Mouse (Mus musculus) heart, embryonic 13.5 days (tissue): ENCODE results near the gene Smagp. TPM values are rescaled to one million over a fixed set of nuclear protein-coding genes. Genes with fewer than 3 reads are reported as not detected.
"Not testable (repeated sequence)": the region's sequence is repeated elsewhere in the genome, so short reads cannot be mapped to it uniquely, and the experiment has no call there.

Experiments
- ATAC-seq: fragments of 200-750 bp; cut with Nextera tagmentation; 2 replicates; pipeline ENCODE4 v1.8.0; 2017; ENCODE audit warnings: moderate TSS enrichment; ENCODE audit not compliant: insufficient number of reproducible peaks, low FRiP score, low TSS enrichment; ENCODE audit errors: extremely low read depth
- H3K27ac ChIP-seq: fragments of 300-500 bp; sonication (generic); replicated peaks from 2 replicates; pipeline ENCODE4 v1.5.1; 2015; ENCODE audit warnings: moderate library complexity, mild to moderate bottlenecking, inconsistent platforms
- H3K27me3 ChIP-seq: fragments of 300-500 bp; sonication (generic); replicated peaks from 2 replicates; pipeline ENCODE4 v1.6.1; 2015; ENCODE audit warnings: mild to moderate bottlenecking, inconsistent platforms
- H3K36me3 ChIP-seq: fragments of 300-500 bp; sonication (generic); 2 replicates; pipeline ENCODE4 v1.6.1; 2015; ENCODE audit warnings: mild to moderate bottlenecking, inconsistent platforms
- H3K4me1 ChIP-seq: fragments of 300-500 bp; sonication (generic); 2 replicates; pipeline ENCODE4 v1.6.1; 2015; ENCODE audit warnings: inconsistent platforms
- H3K4me2 ChIP-seq: fragments of 300-500 bp; sonication (generic); 2 replicates; pipeline ENCODE4 v1.6.1; 2015; ENCODE audit warnings: inconsistent platforms, mild to moderate bottlenecking, moderate library complexity
- H3K4me3 ChIP-seq: fragments of 300-500 bp; sonication (generic); 2 replicates; pipeline ENCODE4 v1.5.1; 2015; ENCODE audit warnings: moderate library complexity, mild to moderate bottlenecking, inconsistent platforms
- H3K9ac ChIP-seq: fragments of 300-500 bp; sonication (generic); 2 replicates; pipeline ENCODE4 v1.6.1; 2015; ENCODE audit warnings: inconsistent platforms, mild to moderate bottlenecking, moderate library complexity
- H3K9me3 ChIP-seq: fragments of 300-500 bp; sonication (generic); 2 replicates; pipeline ENCODE4 v1.6.1; 2016; ENCODE audit warnings: inconsistent platforms
- WGBS: fragments of 180-500 bp; shearing (Covaris S2); methylation state at CpG from one replicate; pipeline ENCODE4 v1.1.7; 2015; ENCODE audit warnings: mixed read lengths; 5-methylcytosine and 5-hydroxymethylcytosine counted together
- polyA plus RNA-seq: library from polyadenylated mRNA; unstranded; fragments of >200 nt; fragmentation: Nextera tagmentation; extraction: Ambion mirVana; gene quantifications from 2 replicates; pipeline ENCODE4 v1.2.1, GENCODE M21; 2015

The Smagp gene
- polyA plus RNA-seq, 1 experiment from 2014 or later, result 16.0 TPM

DNA sequence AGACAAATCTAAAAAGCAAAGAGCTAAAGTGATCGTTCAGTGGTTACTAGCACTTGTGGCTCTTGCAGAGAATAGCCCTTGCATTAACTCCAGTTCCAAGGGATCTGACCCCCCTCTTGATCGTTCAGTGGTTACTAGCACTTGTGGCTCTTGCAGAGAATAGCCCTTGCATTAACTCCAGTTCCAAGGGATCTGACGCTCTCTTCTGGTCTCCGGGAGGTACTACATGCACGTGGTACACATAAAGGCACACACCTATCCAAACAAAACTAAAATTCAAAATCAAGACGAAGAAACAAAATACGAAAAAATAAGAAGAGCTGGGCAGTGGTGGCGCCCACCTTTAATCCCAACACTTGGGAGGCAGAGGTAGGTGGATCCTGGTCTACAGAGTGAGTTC lies 30.1 kb downstream of the Smagp start:
- H3K9ac ChIP-seq, H3K4me3 ChIP-seq, ATAC-seq, H3K27ac ChIP-seq, H3K9me3 ChIP-seq, H3K4me1 ChIP-seq, H3K36me3 ChIP-seq, H3K4me2 ChIP-seq: not testable (repeated sequence)
- H3K27me3 ChIP-seq, result peaks cover 34% of the 10 kb centered on the region
- 80% methylated on average over 8 of the region's 8 CpGs for WGBS

DNA sequence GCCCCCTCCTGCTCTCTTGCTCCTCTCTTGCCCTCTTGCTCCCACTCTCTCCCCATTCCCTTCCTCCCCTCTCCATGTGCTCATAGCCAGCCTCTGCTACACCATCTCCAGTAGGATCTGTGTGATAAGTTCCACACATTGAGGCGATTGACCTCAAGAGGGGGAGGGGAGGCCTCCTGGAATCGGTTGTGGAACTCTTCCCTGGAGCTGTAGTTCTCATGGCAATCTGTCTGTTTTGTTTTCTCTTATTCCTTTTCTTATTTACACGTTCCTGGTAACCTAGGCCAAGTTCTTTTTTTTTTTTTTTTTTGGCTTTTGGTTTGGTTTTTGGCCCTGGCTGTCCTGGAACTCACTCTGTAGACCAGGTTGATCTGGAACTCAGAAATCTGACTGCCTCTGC lies 35.1 kb downstream of the Smagp start:
- Histone ChIP-seq H3K36me3 (no peaks in the 10 kb centered on the region), H3K9ac (no peak overlapping the region), H3K9me3 (no peaks in the 10 kb centered on the region), H3K4me2 (no peak overlapping the region), H3K27ac (no peak overlapping the region), H3K27me3 (peaks cover 38% of the 10 kb centered on the region), H3K4me1 (peaks cover 26% of the 10 kb centered on the region), H3K4me3 (no peak overlapping the region)
- WGBS, result 42% methylated on average over 3 of the region's 3 CpGs
- no peak for ATAC-seq

GRCm38 (mm10) chr15:100600696-100601272 lies 36.0 kb downstream of the Smagp start:
- Histone ChIP-seq H3K27ac (no peak overlapping the region), H3K4me1 (peaks cover 26% of the 10 kb centered on the region), H3K36me3 (no peaks in the 10 kb centered on the region), H3K4me3 (peak overlapping the region; percentile 84), H3K4me2 (peak overlapping the region; percentile 75), H3K27me3 (peaks cover 36% of the 10 kb centered on the region), H3K9ac (peak overlapping the region; percentile 25; the same call in 1 of the 2 replicates), H3K9me3 (no peaks in the 10 kb centered on the region)
- WGBS, result 18% methylated on average over 21 of the region's 21 CpGs
- no peak for ATAC-seq

GRCm38 (mm10) chr15:100600047-100600695 lies 36.6 kb downstream of the Smagp start:
- Histone ChIP-seq H3K9ac (peak overlapping the region; percentile 94), H3K9me3 (no peaks in the 10 kb centered on the region), H3K27me3 (peaks cover 31% of the 10 kb centered on the region), H3K27ac (peak overlapping the region; percentile 63; the same call in 1 of the 2 replicates), H3K4me1 (peaks cover 22% of the 10 kb centered on the region), H3K36me3 (no peaks in the 10 kb centered on the region), H3K4me2 (peak overlapping the region; percentile 75), H3K4me3 (peak overlapping the region; percentile 84)
- 2% methylated on average over 33 of the region's 35 CpGs for WGBS
- peak; percentile 38; the same call in 1 of the 2 replicates for ATAC-seq

DNA sequence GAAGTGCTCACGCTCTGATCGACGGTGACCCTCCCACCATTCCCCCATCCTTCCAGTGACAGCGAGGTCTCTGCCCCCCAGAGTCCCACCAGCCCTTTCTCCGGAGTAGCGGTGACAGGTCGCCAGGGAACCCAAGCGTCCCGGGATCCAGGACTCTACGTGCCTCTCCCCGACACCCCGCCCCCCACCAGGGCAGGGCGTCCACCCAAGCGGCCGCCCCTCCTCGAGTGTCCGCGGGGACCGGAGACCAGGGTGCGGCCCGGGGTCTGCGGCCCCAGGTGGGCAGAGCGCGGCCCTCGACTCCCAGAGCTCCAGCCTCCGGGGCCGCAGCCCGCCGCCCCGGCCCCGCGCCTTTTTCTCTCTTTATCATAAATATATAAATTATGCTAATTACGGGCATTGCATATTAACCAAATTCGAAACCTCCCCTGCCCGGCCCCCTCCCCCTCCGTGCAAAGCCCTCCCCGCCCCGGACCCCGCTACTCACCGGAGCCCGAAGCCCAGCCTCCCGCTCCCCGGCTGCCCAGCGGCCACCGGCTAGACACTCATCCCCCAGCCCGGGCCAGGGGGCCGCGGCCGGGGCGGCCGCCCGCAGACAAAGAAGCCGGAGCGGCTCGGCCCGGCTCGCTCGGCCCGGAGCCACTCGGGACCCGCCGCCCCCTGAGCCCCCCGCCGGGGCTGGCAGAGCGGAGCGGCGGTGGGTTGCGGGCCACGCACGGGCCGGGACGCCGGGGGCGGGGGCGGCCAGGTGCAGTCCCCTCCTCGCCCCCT lies 37.3 kb downstream of the Smagp start, which contains the start of gene Pou6f1:
Pou6f1 (minus strand) TSS at position 709 of the 771 bp plus-strand sequence.
- under 1% methylated on average over 67 of the region's 76 CpGs for WGBS
- H3K27me3 ChIP-seq, result peaks cover 31% of the 10 kb centered on the region

DNA sequence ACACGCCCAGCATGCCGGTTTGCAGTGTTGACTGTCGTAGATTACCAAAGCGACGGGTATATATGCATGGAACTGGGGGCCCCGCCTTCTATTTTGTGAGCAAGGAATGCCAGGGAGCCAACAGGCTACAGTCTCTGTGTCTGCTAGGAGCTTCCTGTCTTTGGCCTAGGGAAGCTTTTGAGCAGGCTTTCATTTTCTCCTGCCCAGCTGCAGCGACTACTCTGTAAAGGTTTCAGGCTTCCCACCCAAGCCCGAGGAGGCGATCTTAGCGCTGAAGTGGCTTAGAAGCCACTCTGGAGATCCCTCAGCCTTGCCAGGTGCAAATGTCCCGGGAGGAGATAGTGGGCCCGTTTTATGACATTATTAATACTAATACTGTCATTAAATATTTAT lies 37.9 kb downstream of the Smagp start:
- H3K27me3 ChIP-seq, result peaks cover 31% of the 10 kb centered on the region
- H3K27ac ChIP-seq, result peak overlapping the region; percentile 63; the same call in 1 of the 2 replicates
- peaks cover 16% of the 10 kb centered on the region for H3K4me1 ChIP-seq
- H3K4me3 ChIP-seq, result peak overlapping the region; percentile 84
- peak overlapping the region; percentile 75 for H3K4me2 ChIP-seq
- 1% methylated on average over 12 of the region's 12 CpGs for WGBS
- H3K9me3 ChIP-seq, result no peaks in the 10 kb centered on the region
- ATAC-seq, result no peak
- H3K9ac ChIP-seq, result peak overlapping the region; percentile 94
- H3K36me3 ChIP-seq, result no peaks in the 10 kb centered on the region

More for the DNA sequence above, 37.3 kb downstream of the Smagp start, which contains the start of gene Pou6f1:
- Histone ChIP-seq H3K9me3 (no peaks in the 10 kb centered on the region), H3K27ac (peak within 1 kb of the TSS; percentile 63), H3K4me3 (peak within 1 kb of the TSS; percentile 84), H3K4me1 (peaks cover 16% of the 10 kb centered on the region), H3K9ac (peak within 1 kb of the TSS; percentile 94), H3K36me3 (no peaks in the 10 kb centered on the region), H3K4me2 (peak within 1 kb of the TSS; percentile 75)
- peak; percentile 44; the same call in 1 of the 2 replicates for ATAC-seq

- WGBS, result 20% methylated on average over 9 of the region's 9 CpGs
- ATAC-seq, result no peak
- H3K9me3 ChIP-seq, result no peaks in the 10 kb centered on the region
Observed at GRCm38 (mm10) chr15:100598287-100598882, 38.4 kb downstream of the Smagp start.

DNA sequence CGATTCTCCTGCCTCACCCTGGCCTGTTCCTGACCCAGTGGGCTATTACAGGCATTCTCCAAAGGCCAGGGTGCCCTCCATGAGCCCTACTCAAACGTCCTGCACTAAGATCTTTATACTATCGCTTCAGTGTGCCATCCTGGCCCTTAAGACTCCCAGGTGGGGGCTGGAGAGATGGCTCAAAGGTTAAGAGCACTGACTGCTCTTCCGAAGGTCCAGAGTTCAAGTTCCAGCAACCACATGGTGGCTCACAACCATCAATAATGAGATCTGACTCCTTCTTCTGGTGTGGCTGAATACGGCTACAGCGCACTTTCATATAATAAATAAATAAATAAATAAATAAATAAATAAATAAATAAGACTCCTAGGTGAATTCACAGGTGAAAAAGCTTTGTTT lies 43.9 kb downstream of the Smagp start:
- Histone ChIP-seq H3K4me3 (no peak overlapping the region), H3K27me3 (no peaks in the 10 kb centered on the region), H3K4me1 (no peaks in the 10 kb centered on the region), H3K9ac (no peak overlapping the region), H3K4me2 (no peak overlapping the region), H3K36me3 (no peaks in the 10 kb centered on the region; the same call in 1 of the 2 replicates), H3K27ac (no peak overlapping the region), H3K9me3 (no peaks in the 10 kb centered on the region)
- 75% methylated on average over 6 of the region's 6 CpGs for WGBS
- ATAC-seq, result no peak

More at GRCm38 (mm10) chr15:100598287-100598882, 38.4 kb downstream of the Smagp start:
- Histone ChIP-seq H3K27ac (0 out of 2 replicates have a peak overlapping the region, but pooled peaks have one; percentile 63), H3K4me3 (peak overlapping the region; percentile 84), H3K36me3 (no peaks in the 10 kb centered on the region), H3K4me2 (peak overlapping the region; percentile 75), H3K4me1 (peaks cover 16% of the 10 kb centered on the region), H3K9ac (peak overlapping the region; percentile 94), H3K27me3 (peaks cover 26% of the 10 kb centered on the region)

DNA sequence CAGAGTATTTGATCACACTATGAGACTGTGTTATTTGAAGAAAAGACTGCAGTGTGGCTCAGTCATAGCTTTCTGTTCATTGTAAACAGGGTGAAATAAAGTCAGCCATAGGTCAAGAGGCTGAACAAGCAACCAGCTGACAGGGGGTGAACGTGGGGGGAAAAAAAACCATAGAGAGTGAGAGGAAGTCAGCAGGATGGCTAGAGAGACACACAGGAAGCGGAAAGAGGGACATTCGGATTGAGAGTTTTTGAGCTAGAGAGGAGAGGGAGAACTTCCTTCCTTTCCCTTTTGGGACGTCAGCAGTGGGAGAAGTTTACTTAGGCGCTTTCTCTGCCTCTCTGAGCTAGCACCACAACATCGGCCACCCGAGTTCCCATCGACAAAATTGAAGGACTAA lies 46.3 kb downstream of the Smagp start:
- Histone ChIP-seq H3K27ac (no peak overlapping the region), H3K9ac (no peak overlapping the region), H3K4me1 (no peaks in the 10 kb centered on the region), H3K36me3 (peaks cover 15% of the 10 kb centered on the region), H3K9me3 (no peaks in the 10 kb centered on the region), H3K4me2 (no peak overlapping the region), H3K27me3 (no peaks in the 10 kb centered on the region), H3K4me3 (no peak overlapping the region)
- no peak for ATAC-seq
- WGBS, result 69% methylated on average over 8 of the region's 8 CpGs

DNA sequence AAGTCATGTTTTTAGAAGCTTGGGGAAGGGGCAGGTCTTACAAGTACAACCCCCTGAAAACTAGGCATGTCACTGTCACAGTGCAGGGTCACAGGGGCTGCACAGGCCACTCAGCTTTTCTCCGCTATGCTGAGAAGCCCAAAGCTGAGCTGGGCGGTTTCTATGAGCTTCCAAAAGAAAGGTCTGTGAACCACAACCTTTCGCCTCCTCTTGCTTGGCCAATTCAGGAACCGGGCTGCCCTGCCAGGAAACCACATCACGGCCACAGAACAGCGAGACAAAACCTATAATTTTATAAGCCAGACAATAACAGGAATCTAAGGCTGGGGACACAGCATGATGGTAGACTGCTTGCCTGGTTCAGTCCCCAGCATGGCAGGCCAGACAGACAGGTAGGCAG lies 48.4 kb downstream of the Smagp start:
- Histone ChIP-seq H3K27ac (no peak overlapping the region), H3K36me3 (peaks cover 18% of the 10 kb centered on the region), H3K9me3 (no peaks in the 10 kb centered on the region), H3K4me2 (no peak overlapping the region), H3K27me3 (no peaks in the 10 kb centered on the region), H3K4me3 (no peak overlapping the region), H3K9ac (no peak overlapping the region), H3K4me1 (no peaks in the 10 kb centered on the region)
- ATAC-seq, result no peak
- 81% methylated on average over 6 of the region's 6 CpGs for WGBS

DNA sequence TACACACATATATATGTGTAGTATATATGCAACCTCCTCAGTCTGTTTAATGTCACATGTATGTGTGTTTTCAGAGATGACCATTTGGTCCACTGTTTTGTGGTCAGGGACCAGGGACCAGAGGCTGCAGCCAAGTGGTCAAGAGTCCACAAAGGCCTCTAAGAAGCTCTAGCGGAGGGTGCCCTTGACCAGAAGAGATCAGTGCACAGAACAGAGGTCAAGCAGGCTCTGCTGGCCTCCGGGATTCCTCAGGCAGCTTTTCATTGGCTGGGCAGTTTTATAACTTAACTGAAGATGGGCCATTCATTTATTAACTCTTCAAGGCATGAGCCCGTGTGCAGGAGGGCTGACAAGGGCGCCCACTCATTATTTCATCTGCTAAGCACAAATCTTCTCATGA lies 49.6 kb downstream of the Smagp start:
- H3K4me2 ChIP-seq, result no peak overlapping the region
- WGBS, result 71% methylated on average over 4 of the region's 4 CpGs
- no peak overlapping the region for H3K27ac ChIP-seq
- H3K36me3 ChIP-seq, result peaks cover 18% of the 10 kb centered on the region
- no peaks in the 10 kb centered on the region for H3K4me1 ChIP-seq
- H3K9me3 ChIP-seq, result no peaks in the 10 kb centered on the region
- no peak overlapping the region for H3K9ac ChIP-seq
- H3K4me3 ChIP-seq, result no peak overlapping the region
- H3K27me3 ChIP-seq, result no peaks in the 10 kb centered on the region
- no peak for ATAC-seq
